Mouse (Mus musculus): Measurements from ENCODE around the gene Zfp385a. TPM values are rescaled to one million over a fixed set of nuclear protein-coding genes. Genes with fewer than 3 reads are reported as not detected.

The Zfp385a gene
- total and polyA plus RNA-seq, 3 experiments = 1.2 to 59.9 (median 2.7) TPM

GRCm38 (mm10) chr15:103334194-103334593, 5.7 kb downstream of the Zfp385a start:
- Histone ChIP-seq H3K9ac (ENCODE audit: insufficient read depth, low read depth) (no peak overlapping the region), H3K27ac (ENCODE audit: insufficient read depth, low read depth) (no peak overlapping the region), H3K9me3 (replicated peaks; ENCODE audit: low read length) (no peaks in the 10 kb centered on the region), H3K4me2 (ENCODE audit: insufficient read depth, low read depth, poor library complexity, severe bottlenecking) (peak overlapping the region; percentile 64), H3K79me2 (replicated peaks; ENCODE audit: control insufficient read depth, extremely low read depth, insufficient read depth, poor library complexity, severe bottlenecking) (no peaks in the 10 kb centered on the region), H3K27me3 (replicated peaks) (no peaks in the 10 kb centered on the region), H3K36me3 (replicated peaks in 1 of 2; ENCODE audit: control insufficient read depth in 1 of 2, insufficient read depth in 1 of 2, low read length in 1 of 2) (peaks cover 0 to 7% of the 10 kb centered on the region in 2 experiments), H3K4me1 (ENCODE audit: control insufficient read depth in 1 of 2, insufficient read depth in 2 of 2) (peaks cover 18 to 79% of the 10 kb centered on the region in 2 experiments), H3K4me3 (replicated peaks in 1 of 3; ENCODE audit: low read depth in 2 of 3, low read length in 2 of 3, poor library complexity in 1 of 3) (peak overlapping the region in 2 of 3 experiments; percentile 39 to 59)
- no peak for DNase-seq (ENCODE audit: extremely low read depth)
- dilution Hi-C loops (cut with MboI; ENCODE audit: extremely low pct_ligation_motif_present, extremely low pct_unique_long_range_greater_than_20kb, low sequenced_read_pairs) = no loop called here
- in situ Hi-C loops (cut with MboI; ENCODE audit: low pct_ligation_motif_present, low pct_unique_long_range_greater_than_20kb, low sequenced_read_pairs) = no loop called here
- TF ChIP-seq CHD1 (IDR thresholded peaks at IDR 0.05; ENCODE audit: low read depth, low read length) (no peak), ELF1 (IDR thresholded peaks at IDR 0.05; ENCODE audit: low read depth, low read length) (no peak), MAZ (IDR thresholded peaks at IDR 0.05; ENCODE audit: low read depth, low read length) (0 out of 2 replicates have a peak, but pooled peaks have one; percentile 3), POLR2A (IDR thresholded peaks at IDR 0.05; ENCODE audit: low read depth, low read length) (no peak), CHD2 (IDR thresholded peaks at IDR 0.05; ENCODE audit: low read length) (0 out of 2 replicates have a peak, but pooled peaks have one; percentile 19), RCOR1 (conservative IDR thresholded peaks at IDR 0.05; ENCODE audit: low read depth, low read length) (no peak)

DNA sequence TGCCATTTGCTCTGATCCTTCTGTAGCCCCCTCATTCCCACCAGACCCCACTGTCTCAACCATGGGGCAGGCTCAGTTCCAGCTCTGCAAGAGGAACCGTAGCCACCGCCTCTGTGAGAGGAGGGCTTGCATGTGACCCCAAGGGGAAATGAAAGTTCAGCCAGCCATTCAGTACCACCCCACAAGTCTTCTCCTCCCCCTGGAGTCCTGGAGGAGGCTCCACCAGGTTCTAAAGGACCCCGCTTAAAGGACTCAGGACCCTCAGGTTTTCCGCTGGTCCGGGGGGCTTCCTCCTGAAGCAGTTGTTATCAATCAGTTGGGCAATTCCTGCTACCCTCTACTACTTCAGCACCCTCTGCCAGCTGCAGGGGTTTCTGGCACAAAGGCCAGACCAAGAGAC, 6.2 kb downstream of the Zfp385a start:
- dilution Hi-C loops (cut with MboI; ENCODE audit: extremely low pct_ligation_motif_present, extremely low pct_unique_long_range_greater_than_20kb, low sequenced_read_pairs) = no loop called here
- Histone ChIP-seq H3K9me3 (replicated peaks; ENCODE audit: low read length) (no peaks in the 10 kb centered on the region), H3K4me2 (ENCODE audit: insufficient read depth, low read depth, poor library complexity, severe bottlenecking) (peak overlapping the region; percentile 64), H3K27ac (ENCODE audit: insufficient read depth, low read depth) (peak overlapping the region; percentile 25; the same call in 1 of the 2 replicates), H3K79me2 (replicated peaks; ENCODE audit: control insufficient read depth, extremely low read depth, insufficient read depth, poor library complexity, severe bottlenecking) (no peaks in the 10 kb centered on the region), H3K27me3 (replicated peaks) (no peaks in the 10 kb centered on the region), H3K4me3 (replicated peaks in 1 of 3; ENCODE audit: low read depth in 2 of 3, low read length in 2 of 3, poor library complexity in 1 of 3) (peak overlapping the region in 2 of 3 experiments; percentile 39 to 59), H3K9ac (ENCODE audit: insufficient read depth, low read depth) (peak overlapping the region; percentile 31; the same call in 1 of the 2 replicates), H3K4me1 (ENCODE audit: control insufficient read depth in 1 of 2, insufficient read depth in 2 of 2) (peaks cover 18 to 74% of the 10 kb centered on the region in 2 experiments), H3K36me3 (replicated peaks in 1 of 2; ENCODE audit: control insufficient read depth in 1 of 2, insufficient read depth in 1 of 2, low read length in 1 of 2) (peaks cover 0 to 9% of the 10 kb centered on the region in 2 experiments)
- no peak for TF ChIP-seq MXI1 (IDR thresholded peaks at IDR 0.05; ENCODE audit: low read depth, low read length)
- peak; percentile 84; the same call in 1 of the 2 replicates for TF ChIP-seq IRF4 (IDR thresholded peaks at IDR 0.05; ENCODE audit: low read depth, low read length)
- TF ChIP-seq USF2 (conservative IDR thresholded peaks at IDR 0.05; ENCODE audit: low read depth, low read length) = no peak
- no peak for TF ChIP-seq POLR2A (IDR thresholded peaks at IDR 0.05; ENCODE audit: low read depth, low read length)
- TF ChIP-seq JUND (conservative IDR thresholded peaks at IDR 0.05; ENCODE audit: low read depth, low read length) = no peak
- TF ChIP-seq NRF1 (IDR thresholded peaks at IDR 0.05; ENCODE audit: low read depth, low read length) = no peak
- peak; percentile 2; the same call in 1 of the 2 replicates for TF ChIP-seq NELFE (IDR thresholded peaks at IDR 0.05; ENCODE audit: low read depth, low read length)
- no peak for TF ChIP-seq CTCF (conservative IDR thresholded peaks at IDR 0.05 in 1 of 2, IDR thresholded peaks at IDR 0.05 in 1 of 2; ENCODE audit: low read depth in 2 of 2, low read length in 2 of 2)
- no peak for TF ChIP-seq SMC3 (IDR thresholded peaks at IDR 0.05; ENCODE audit: low read depth, low read length)
- TF ChIP-seq SIN3A (IDR thresholded peaks at IDR 0.05; ENCODE audit: low read length) = peak; percentile 52; the same call in 1 of the 2 replicates
- no peak for TF ChIP-seq KAT2A (IDR thresholded peaks at IDR 0.05; ENCODE audit: insufficient replicate concordance, low read length)
- no peak for TF ChIP-seq ZMIZ1 (IDR thresholded peaks at IDR 0.05; ENCODE audit: low read depth, low read length)
- TF ChIP-seq MAX (IDR thresholded peaks at IDR 0.05; ENCODE audit: low read length) = 0 out of 2 replicates have a peak, but pooled peaks have one; percentile 46
- peak; percentile 72 for TF ChIP-seq BHLHE40 (IDR thresholded peaks at IDR 0.05; ENCODE audit: low read depth, low read length)
- TF ChIP-seq MYC (IDR thresholded peaks at IDR 0.05; ENCODE audit: low read depth, low read length) = 0 out of 2 replicates have a peak, but pooled peaks have one; percentile 46
- TF ChIP-seq RAD21 (IDR thresholded peaks at IDR 0.05; ENCODE audit: low read depth, low read length) = no peak
- TF ChIP-seq EP300 (IDR thresholded peaks at IDR 0.05; ENCODE audit: low read length) = peak; percentile 84
- 0 out of 2 replicates have a peak, but pooled peaks have one; percentile 12 for TF ChIP-seq MAZ (IDR thresholded peaks at IDR 0.05; ENCODE audit: low read depth, low read length)
- in situ Hi-C loops (cut with MboI; ENCODE audit: low pct_ligation_motif_present, low pct_unique_long_range_greater_than_20kb, low sequenced_read_pairs) = no loop called here
- peak; percentile 78 for DNase-seq (ENCODE audit: extremely low read depth)

Measured in CH12.LX (cell line).